Comparison of ENCODE assay signal across 14 mouse cellular contexts in genomic region chr7:6143991-6144531, GRCm38 (mm10). TPM values are rescaled to one million over a fixed set of nuclear protein-coding genes. Genes with fewer than 3 reads are reported as not detected.
A peak's percentile ranks its signal among the peaks of the same experiment; 100 is the strongest.
DNase-seq lines count a peak whose midpoint lies in the region; ATAC-seq and TF ChIP-seq lines count a peak whose summit lies in the region.
"Had no signal": no experiment of that assay in that cellular context is flagged by ENCODE, and none has a peak within 500 bp of the region (broad histone marks: within the 10 kb centered on the region; RNA-seq: fewer than 3 reads in every experiment).

No protein-coding gene starts in this region.

- H3K4me2 ChIP-seq in embryonic facial prominence, embryonic 15.5 days (replicated peaks), result no peak overlapping the region
- H3K4me2 ChIP-seq in hindbrain, embryonic 14.5 days (replicated peaks), result no peak overlapping the region
- no peak overlapping the region for H3K4me2 ChIP-seq in liver, postnatal 0 days (ENCODE audit: low read depth, low read length)

- TF ChIP-seq CTCF in liver, postnatal 0 days (IDR thresholded peaks at IDR 0.05; ENCODE audit: low read depth), result no peak

- peaks cover 5% of the 10 kb centered on the region; the same call in 1 of the 2 replicates for H3K36me3 ChIP-seq in embryonic facial prominence, embryonic 15.5 days
- peaks cover 28% of the 10 kb centered on the region for H3K36me3 ChIP-seq in embryonic facial prominence, embryonic 10.5 days (replicated peaks)
- H3K36me3 ChIP-seq in hindbrain, embryonic 14.5 days (replicated peaks; ENCODE audit: control insufficient read depth, insufficient read depth), result peaks cover 21% of the 10 kb centered on the region
- peaks cover 33% of the 10 kb centered on the region for H3K36me3 ChIP-seq in hindbrain, embryonic 10.5 days
- H3K36me3 ChIP-seq in liver, postnatal 0 days (replicated peaks; ENCODE audit: insufficient read depth, low read length), result peaks cover 8% of the 10 kb centered on the region

- no peak for TF ChIP-seq EP300 in liver, postnatal 0 days (IDR thresholded peaks at IDR 0.05; ENCODE audit: low read depth)

- peaks cover 19% of the 10 kb centered on the region for H3K4me1 ChIP-seq in embryonic facial prominence, embryonic 15.5 days
- H3K4me1 ChIP-seq in embryonic facial prominence, embryonic 10.5 days, result peaks cover 5% of the 10 kb centered on the region; the same call in 1 of the 2 replicates
- no peaks in the 10 kb centered on the region for H3K4me1 ChIP-seq in hindbrain, embryonic 14.5 days (replicated peaks; ENCODE audit: control insufficient read depth, insufficient read depth, low read length)
- no peaks in the 10 kb centered on the region for H3K4me1 ChIP-seq in hindbrain, embryonic 10.5 days (replicated peaks)
- H3K4me1 ChIP-seq in liver, postnatal 0 days (ENCODE audit: insufficient read depth), result peaks cover 51% of the 10 kb centered on the region

- no peak for DNase-seq in embryonic facial prominence, embryonic 10.5 days (ENCODE audit: low spot score)
- DNase-seq in hindbrain, embryonic 14.5 days (ENCODE audit: low spot score), result no peak
- no peak for DNase-seq in hindbrain, embryonic 10.5 days (ENCODE audit: low spot score)
- DNase-seq in brain, adult 2 months (ENCODE audit: low read depth, low spot score), result peak; percentile 54
- DNase-seq in liver, postnatal 0 days, result no peak
- DNase-seq in urinary bladder, postnatal 4 days (ENCODE audit: low spot score in 2 of 2), result no peak
- no peak for DNase-seq in cerebellum, adult 18-20 months
- DNase-seq: adrenal gland, postnatal 10 days; cerebellum, postnatal 14 days; kidney, adult 8-10 months; right cerebral cortex, adult 18-20 months had no signal

- no peaks in the 10 kb centered on the region for H3K27me3 ChIP-seq in embryonic facial prominence, embryonic 15.5 days
- no peaks in the 10 kb centered on the region for H3K27me3 ChIP-seq in embryonic facial prominence, embryonic 10.5 days (replicated peaks; ENCODE audit: low read depth, poor library complexity, severe bottlenecking)
- H3K27me3 ChIP-seq in hindbrain, embryonic 14.5 days (ENCODE audit: control insufficient read depth, insufficient read depth, low read length), result no peaks in the 10 kb centered on the region
- no peaks in the 10 kb centered on the region for H3K27me3 ChIP-seq in hindbrain, embryonic 10.5 days (ENCODE audit: insufficient read depth, poor library complexity, severe bottlenecking)
- no peaks in the 10 kb centered on the region for H3K27me3 ChIP-seq in liver, postnatal 0 days (ENCODE audit: insufficient read depth, low read length)

- no peak overlapping the region for H3K9ac ChIP-seq in embryonic facial prominence, embryonic 15.5 days
- no peak overlapping the region for H3K9ac ChIP-seq in hindbrain, embryonic 14.5 days
- H3K9ac ChIP-seq in liver, postnatal 0 days (replicated peaks), result peak overlapping the region; percentile 26; the same call in 1 of the 2 replicates

- no peak overlapping the region for H3K27ac ChIP-seq in embryonic facial prominence, embryonic 15.5 days (replicated peaks)
- H3K27ac ChIP-seq in embryonic facial prominence, embryonic 10.5 days (replicated peaks), result no peak overlapping the region
- no peak overlapping the region for H3K27ac ChIP-seq in hindbrain, embryonic 14.5 days
- no peak overlapping the region for H3K27ac ChIP-seq in hindbrain, embryonic 10.5 days
- H3K27ac ChIP-seq in liver, postnatal 0 days (ENCODE audit: low read depth), result peak overlapping the region; percentile 78; the same call in 1 of the 2 replicates

- no peak overlapping the region for H3K4me3 ChIP-seq in embryonic facial prominence, embryonic 15.5 days (replicated peaks)
- no peak overlapping the region for H3K4me3 ChIP-seq in embryonic facial prominence, embryonic 10.5 days
- H3K4me3 ChIP-seq in hindbrain, embryonic 14.5 days (replicated peaks; ENCODE audit: low read length), result no peak overlapping the region
- no peak overlapping the region for H3K4me3 ChIP-seq in hindbrain, embryonic 10.5 days
- no peak overlapping the region for H3K4me3 ChIP-seq in liver, postnatal 0 days (ENCODE audit: low read depth, low read length)

- ATAC-seq in embryonic facial prominence, embryonic 15.5 days (ENCODE audit: insufficient number of reproducible peaks, low FRiP score, low TSS enrichment, low read depth), result 0 out of 2 replicates have a peak, but pooled peaks have one; percentile 39
- ATAC-seq in hindbrain, embryonic 14.5 days (ENCODE audit: low FRiP score), result peak; percentile 43; the same call in 1 of the 2 replicates
- peak; percentile 44 for ATAC-seq in liver, postnatal 0 days

- 84% methylated on average over 2 of the region's 2 CpGs for WGBS in embryonic facial prominence, embryonic 15.5 days
- 94% methylated on average over 2 of the region's 2 CpGs for WGBS in embryonic facial prominence, embryonic 10.5 days
- WGBS in hindbrain, embryonic 14.5 days, result 70% methylated on average over 2 of the region's 2 CpGs
- 90% methylated on average over 2 of the region's 2 CpGs for WGBS in hindbrain, embryonic 10.5 days
- 43% methylated on average over 2 of the region's 2 CpGs for WGBS in liver, postnatal 0 days (ENCODE audit: insufficient replicate concordance)

- H3K9me3 ChIP-seq in embryonic facial prominence, embryonic 15.5 days (replicated peaks), result no peaks in the 10 kb centered on the region
- H3K9me3 ChIP-seq in embryonic facial prominence, embryonic 10.5 days, result no peaks in the 10 kb centered on the region
- H3K9me3 ChIP-seq in hindbrain, embryonic 14.5 days (ENCODE audit: control insufficient read depth, low read length), result no peaks in the 10 kb centered on the region
- H3K9me3 ChIP-seq in hindbrain, embryonic 10.5 days, result no peaks in the 10 kb centered on the region
- H3K9me3 ChIP-seq in liver, postnatal 0 days (ENCODE audit: low read length), result no peaks in the 10 kb centered on the region

RNA-seq across cellular contexts. Expression of gene Zfp787, which starts 11.7 kb away (rescaled TPM):
- 26.4 and 27.2 TPM in 2 replicates for polyA plus RNA-seq in embryonic facial prominence, embryonic 15.5 days (2015; fragmentation: Nextera tagmentation; extraction: Ambion mirVana)
- polyA plus RNA-seq in embryonic facial prominence, embryonic 10.5 days (2016; fragmentation: Nextera tagmentation; extraction: Ambion mirVana), result 23.5 and 26.1 TPM in 2 replicates
- 14.2 and 14.5 TPM in 2 replicates for polyA plus RNA-seq in hindbrain, embryonic 14.5 days (2014; fragmentation: Nextera tagmentation; extraction: Ambion mirVana)
- polyA plus RNA-seq in hindbrain, embryonic 10.5 days (2016; fragmentation: Nextera tagmentation; extraction: Ambion mirVana), result 24.2 and 31.8 TPM in 2 replicates
- polyA plus RNA-seq in liver, postnatal 0 days (2015; fragmentation: Nextera tagmentation; extraction: Ambion mirVana), result 38.1 and 39.5 TPM in 2 replicates

RNA-seq across cellular contexts. Expression of gene Zfp444, which starts 28.0 kb away (rescaled TPM):
- 60.3 and 61.5 TPM in 2 replicates for polyA plus RNA-seq in embryonic facial prominence, embryonic 15.5 days (2015; fragmentation: Nextera tagmentation; extraction: Ambion mirVana)
- 85.1 and 86.3 TPM in 2 replicates for polyA plus RNA-seq in embryonic facial prominence, embryonic 10.5 days (2016; fragmentation: Nextera tagmentation; extraction: Ambion mirVana)
- 74.7 and 80.0 TPM in 2 replicates for polyA plus RNA-seq in hindbrain, embryonic 14.5 days (2014; fragmentation: Nextera tagmentation; extraction: Ambion mirVana)
- polyA plus RNA-seq in hindbrain, embryonic 10.5 days (2016; fragmentation: Nextera tagmentation; extraction: Ambion mirVana), result 84.4 and 91.4 TPM in 2 replicates
- 26.0 and 27.3 TPM in 2 replicates for polyA plus RNA-seq in liver, postnatal 0 days (2015; fragmentation: Nextera tagmentation; extraction: Ambion mirVana)

RNA-seq across cellular contexts. Expression of gene Galp, which starts 52.8 kb away (rescaled TPM):
- not detected in 2 replicates for polyA plus RNA-seq in embryonic facial prominence, embryonic 15.5 days (2015; fragmentation: Nextera tagmentation; extraction: Ambion mirVana)
- not detected in 2 replicates for polyA plus RNA-seq in embryonic facial prominence, embryonic 10.5 days (2016; fragmentation: Nextera tagmentation; extraction: Ambion mirVana)
- polyA plus RNA-seq in hindbrain, embryonic 14.5 days (2014; fragmentation: Nextera tagmentation; extraction: Ambion mirVana), result not detected in 2 replicates
- not detected in 2 replicates for polyA plus RNA-seq in hindbrain, embryonic 10.5 days (2016; fragmentation: Nextera tagmentation; extraction: Ambion mirVana)
- not detected in 2 replicates for polyA plus RNA-seq in liver, postnatal 0 days (2015; fragmentation: Nextera tagmentation; extraction: Ambion mirVana)
- polyA plus RNA-seq: lung, embryonic 16.5 days; urinary bladder, adult 2 months had no signal
